Mouse (Mus musculus): ENCODE data around the gene Irak2.

GRCm38 (mm10) chr6:113602821-113603220 is 35.4 kb upstream of the Irak2 start:
- TF ChIP-seq CTCF (IDR thresholded peaks at IDR 0.05): no peak
- no peak for TF ChIP-seq EP300 (IDR thresholded peaks at IDR 0.05)

Data from lung, postnatal 0 days (tissue).